Mouse (Mus musculus) hindbrain, embryonic 10.5 days (tissue): ENCODE data around the gene Ppp1r13b. TPM values are rescaled to one million over a fixed set of nuclear protein-coding genes. Genes with fewer than 3 reads are reported as not detected.

ENCODE experiments used
- DNase-seq: peaks from one replicate; pipeline ENCODE4 v3.0.0-alpha.2; 2017; ENCODE audit warnings: low spot score
- H3K27ac ChIP-seq: fragments of 300-500 bp; sonication (generic); 2 replicates; pipeline ENCODE4 v1.5.1; 2016; ENCODE audit warnings: mild to moderate bottlenecking, moderate library complexity
- H3K27me3 ChIP-seq: fragments of 300-500 bp; sonication (generic); 2 replicates; pipeline ENCODE4 v1.6.1; 2016; ENCODE audit warnings: mild to moderate bottlenecking; ENCODE audit not compliant: poor library complexity, insufficient read depth, severe bottlenecking
- H3K36me3 ChIP-seq: fragments of 300-500 bp; sonication (generic); 2 replicates; pipeline ENCODE4 v1.6.1; 2016; ENCODE audit warnings: mild to moderate bottlenecking, moderate library complexity
- H3K4me1 ChIP-seq: fragments of 300-500 bp; sonication (generic); replicated peaks from 2 replicates; pipeline ENCODE4 v1.6.1; 2016; ENCODE audit warnings: mild to moderate bottlenecking
- H3K4me3 ChIP-seq: fragments of 300-500 bp; sonication (generic); 2 replicates; pipeline ENCODE4 v1.5.1; 2016; ENCODE audit warnings: mild to moderate bottlenecking, moderate library complexity
- H3K9me3 ChIP-seq: fragments of 300-500 bp; sonication (generic); 2 replicates; pipeline ENCODE4 v1.6.1; 2016; ENCODE audit warnings: mild to moderate bottlenecking, moderate library complexity
- WGBS: fragments of 180-500 bp; shearing (Covaris S2); methylation state at CpG from one replicate; pipeline ENCODE4 v1.1.7; 2016; 5-methylcytosine and 5-hydroxymethylcytosine counted together
- polyA plus RNA-seq: library from polyadenylated mRNA; unstranded; fragments of >200 nt; fragmentation: Nextera tagmentation; extraction: Ambion mirVana; gene quantifications from 2 replicates; pipeline ENCODE4 v1.2.1, GENCODE M21; 2016

The Ppp1r13b gene
- polyA plus RNA-seq, 1 experiment from 2014 or later: 6.2 TPM

- 92% methylated on average over 5 of the region's 5 CpGs for WGBS
- Histone ChIP-seq H3K36me3 (peaks cover 100% of the 10 kb centered on the region), H3K27ac (no peak overlapping the region), H3K4me1 (0 out of 2 replicates have a peak, but pooled peaks cover 3% of the 10 kb centered on the region), H3K9me3 (no peaks in the 10 kb centered on the region), H3K27me3 (no peaks in the 10 kb centered on the region), H3K4me3 (no peak overlapping the region)
- no peak for DNase-seq
These were observed 117.8 kb downstream of the Ppp1r13b start for GRCm38 (mm10) chr12:111790090-111790489.

- no peak overlapping the region for H3K27ac ChIP-seq
- 93% methylated on average over 6 of the region's 6 CpGs for WGBS
- no peaks in the 10 kb centered on the region for H3K27me3 ChIP-seq
- no peaks in the 10 kb centered on the region for H3K9me3 ChIP-seq
- H3K36me3 ChIP-seq: peaks cover 100% of the 10 kb centered on the region
- DNase-seq: no peak
- no peak overlapping the region for H3K4me3 ChIP-seq
- H3K4me1 ChIP-seq: 0 out of 2 replicates have a peak, but pooled peaks cover 3% of the 10 kb centered on the region
These were observed 120.9 kb downstream of the Ppp1r13b start for GRCm38 (mm10) chr12:111787015-111787414.

GRCm38 (mm10) chr12:111785174-111785573 lies 122.7 kb downstream of the Ppp1r13b start:
- no peak for DNase-seq
- H3K4me3 ChIP-seq: no peak overlapping the region
- 74% methylated on average over 15 of the region's 15 CpGs for WGBS
- no peaks in the 10 kb centered on the region for H3K27me3 ChIP-seq
- H3K36me3 ChIP-seq: peaks cover 100% of the 10 kb centered on the region
- H3K9me3 ChIP-seq: no peaks in the 10 kb centered on the region
- H3K27ac ChIP-seq: no peak overlapping the region
- H3K4me1 ChIP-seq: no peaks in the 10 kb centered on the region

- 98% methylated on average over 1 of the region's 1 CpGs for WGBS
- H3K36me3 ChIP-seq: peaks cover 99% of the 10 kb centered on the region
These were observed 128.4 kb downstream of the Ppp1r13b start for GRCm38 (mm10) chr12:111779544-111779943.

More at GRCm38 (mm10) chr12:111779544-111779943, 128.4 kb downstream of the Ppp1r13b start:
- DNase-seq: no peak
- H3K27ac ChIP-seq: no peak overlapping the region
- H3K9me3 ChIP-seq: no peaks in the 10 kb centered on the region
- no peaks in the 10 kb centered on the region for H3K27me3 ChIP-seq
- H3K4me1 ChIP-seq: no peaks in the 10 kb centered on the region
- H3K4me3 ChIP-seq: no peak overlapping the region

Other genes starting within 250 kb of the Ppp1r13b start
- gene Ckb, start 235.8 kb downstream of the Ppp1r13b start, polyA plus RNA-seq: 2,059 and 2,773 TPM in 2 replicates
- gene Trmt61a, start 230.0 kb downstream of the Ppp1r13b start, polyA plus RNA-seq: 15.1 and 16.2 TPM in 2 replicates
- gene Bag5, start 194.9 kb downstream of the Ppp1r13b start, polyA plus RNA-seq: 53.5 and 53.6 TPM in 2 replicates
- 55.3 and 59.2 TPM in 2 replicates for gene Apopt1, start 194.8 kb downstream of the Ppp1r13b start, polyA plus RNA-seq
- gene Klc1, start 149.3 kb downstream of the Ppp1r13b start, polyA plus RNA-seq: 192 and 303 TPM in 2 replicates
- gene Xrcc3, start 94.2 kb downstream of the Ppp1r13b start, polyA plus RNA-seq: 13.2 and 15.1 TPM in 2 replicates
- gene Zfyve21, start 93.9 kb downstream of the Ppp1r13b start, polyA plus RNA-seq: 71.5 and 75.4 TPM in 2 replicates
- gene Atp5mpl, start 58.9 kb upstream of the Ppp1r13b start, polyA plus RNA-seq: 593 and 677 TPM in 2 replicates
- gene Tdrd9, start 63.4 kb upstream of the Ppp1r13b start, polyA plus RNA-seq: 1.0 and 1.2 TPM in 2 replicates
- not detected in 2 replicates for gene Rd3l, start 73.2 kb upstream of the Ppp1r13b start, polyA plus RNA-seq
- 1.4 and 2.1 TPM in 2 replicates for gene Aspg, start 198.6 kb upstream of the Ppp1r13b start, polyA plus RNA-seq
- 2.7 and 3.1 TPM in 2 replicates for gene Kif26a, start 238.1 kb upstream of the Ppp1r13b start, polyA plus RNA-seq